Mouse (Mus musculus): ENCODE data around the gene Dtx4. TPM values are rescaled to one million over a fixed set of nuclear protein-coding genes. Genes with fewer than 3 reads are reported as not detected.

The Dtx4 gene
- polyA plus RNA-seq, 1 experiment, result 5.0 TPM

GRCm38 (mm10) chr19:12418312-12418711, 82.9 kb downstream of the Dtx4 start:
- Histone ChIP-seq H3K36me3 (ENCODE audit: control insufficient read depth, insufficient read depth) (no peaks in the 10 kb centered on the region), H3K4me3 (ENCODE audit: insufficient read depth, poor library complexity, severe bottlenecking) (no peak overlapping the region), H3K79me2 (ENCODE audit: control insufficient read depth, insufficient read depth) (no peaks in the 10 kb centered on the region), H3ac (ENCODE audit: control insufficient read depth, insufficient read length, low read depth) (no peak overlapping the region), H3K79me3 (ENCODE audit: low read depth) (no peaks in the 10 kb centered on the region), H3K27me3 (ENCODE audit: control insufficient read depth, insufficient read depth, insufficient read length) (no peaks in the 10 kb centered on the region)
- no peak for TF ChIP-seq MYOG (IDR thresholded peaks at IDR 0.05; ENCODE audit: control insufficient read depth, extremely low read depth, insufficient read length)
- TF ChIP-seq CTCF (IDR thresholded peaks at IDR 0.05; ENCODE audit: control insufficient read depth, insufficient read depth, insufficient read length), result no peak
- no peak for TF ChIP-seq USF1 (IDR thresholded peaks at IDR 0.05; ENCODE audit: low read depth)
- no peak for TF ChIP-seq MYOD1 (IDR thresholded peaks at IDR 0.05; ENCODE audit: control insufficient read depth, insufficient read length, low read depth)
- no peak for TF ChIP-seq MAX (IDR thresholded peaks at IDR 0.05)
- TF ChIP-seq CEBPB (IDR thresholded peaks at IDR 0.05; ENCODE audit: low read depth), result no peak
- TF ChIP-seq FOSL1 (IDR thresholded peaks at IDR 0.05; ENCODE audit: insufficient read depth, low read length, poor library complexity, severe bottlenecking), result no peak

GRCm38 (mm10) chr19:12417361-12417760, 83.9 kb downstream of the Dtx4 start, which contains the start of gene Olfr1441:
Gene Olfr1441, plus strand, starts transcription at chr19:12417433.
- no peak within 1 kb of the TSS for H3ac ChIP-seq (ENCODE audit: control insufficient read depth, insufficient read length, low read depth)
- H3K36me3 ChIP-seq (ENCODE audit: control insufficient read depth, insufficient read depth), result no peaks in the 10 kb centered on the region
- no peak within 1 kb of the TSS for H3K4me3 ChIP-seq (ENCODE audit: insufficient read depth, poor library complexity, severe bottlenecking)
- TF ChIP-seq MYOG (IDR thresholded peaks at IDR 0.05; ENCODE audit: control insufficient read depth, extremely low read depth, insufficient read length) (no peak), MAX (IDR thresholded peaks at IDR 0.05) (no peak), CTCF (IDR thresholded peaks at IDR 0.05; ENCODE audit: control insufficient read depth, insufficient read depth, insufficient read length) (no peak), CEBPB (IDR thresholded peaks at IDR 0.05; ENCODE audit: low read depth) (no peak), FOSL1 (IDR thresholded peaks at IDR 0.05; ENCODE audit: insufficient read depth, low read length, poor library complexity, severe bottlenecking) (no peak), MYOD1 (IDR thresholded peaks at IDR 0.05; ENCODE audit: control insufficient read depth, insufficient read length, low read depth) (no peak), USF1 (IDR thresholded peaks at IDR 0.05; ENCODE audit: low read depth) (no peak)
- no peaks in the 10 kb centered on the region for H3K79me3 ChIP-seq (ENCODE audit: low read depth)
- H3K79me2 ChIP-seq (ENCODE audit: control insufficient read depth, insufficient read depth), result no peaks in the 10 kb centered on the region
- H3K27me3 ChIP-seq (ENCODE audit: control insufficient read depth, insufficient read depth, insufficient read length), result no peaks in the 10 kb centered on the region

Other genes starting within 250 kb of the Dtx4 start
- not detected for gene Olfr235, start 240.4 kb downstream of the Dtx4 start, polyA plus RNA-seq (2012; fragmentation: generic; extraction: Trizol)
- not detected for gene Olfr1434, start 221.6 kb downstream of the Dtx4 start, polyA plus RNA-seq (2012; fragmentation: generic; extraction: Trizol)
- gene Olfr1436, start 202.3 kb downstream of the Dtx4 start, polyA plus RNA-seq (2012; fragmentation: generic; extraction: Trizol), result not detected
- gene Olfr1437, start 176.4 kb downstream of the Dtx4 start, polyA plus RNA-seq (2012; fragmentation: generic; extraction: Trizol), result not detected
- gene Olfr1438-ps1, start 165.5 kb downstream of the Dtx4 start, polyA plus RNA-seq (2012; fragmentation: generic; extraction: Trizol), result not detected
- gene Olfr1440, start 114.2 kb downstream of the Dtx4 start, polyA plus RNA-seq (2012; fragmentation: generic; extraction: Trizol), result not detected
- gene Olfr1441, start 84.0 kb downstream of the Dtx4 start, polyA plus RNA-seq (2012; fragmentation: generic; extraction: Trizol), result not detected
- not detected for gene Pfpl, start 73.5 kb downstream of the Dtx4 start, polyA plus RNA-seq (2012; fragmentation: generic; extraction: Trizol)
- gene Mpeg1, start 40.7 kb downstream of the Dtx4 start, polyA plus RNA-seq (2012; fragmentation: generic; extraction: Trizol), result 0.01 TPM
- 17.4 TPM for gene Fam111a, start 44.3 kb upstream of the Dtx4 start, polyA plus RNA-seq (2012; fragmentation: generic; extraction: Trizol)
- not detected for gene Gm4952, start 98.5 kb upstream of the Dtx4 start, polyA plus RNA-seq (2012; fragmentation: generic; extraction: Trizol)
- gene Glyat, start 131.9 kb upstream of the Dtx4 start, polyA plus RNA-seq (2012; fragmentation: generic; extraction: Trizol), result 0.08 TPM
- not detected for gene Olfr1442, start 169.0 kb upstream of the Dtx4 start, polyA plus RNA-seq (2012; fragmentation: generic; extraction: Trizol)
- gene Olfr1443, start 176.7 kb upstream of the Dtx4 start, polyA plus RNA-seq (2012; fragmentation: generic; extraction: Trizol), result not detected
- gene Keg1, start 194.3 kb upstream of the Dtx4 start, polyA plus RNA-seq (2012; fragmentation: generic; extraction: Trizol), result not detected